Mouse (Mus musculus): ENCODE results near the gene CK137956. TPM values are rescaled to one million over a fixed set of nuclear protein-coding genes. Genes with fewer than 3 reads are reported as not detected.

Gene CK137956
- polyA plus RNA-seq, 1 experiment from 2014 or later: not detected

DNA sequence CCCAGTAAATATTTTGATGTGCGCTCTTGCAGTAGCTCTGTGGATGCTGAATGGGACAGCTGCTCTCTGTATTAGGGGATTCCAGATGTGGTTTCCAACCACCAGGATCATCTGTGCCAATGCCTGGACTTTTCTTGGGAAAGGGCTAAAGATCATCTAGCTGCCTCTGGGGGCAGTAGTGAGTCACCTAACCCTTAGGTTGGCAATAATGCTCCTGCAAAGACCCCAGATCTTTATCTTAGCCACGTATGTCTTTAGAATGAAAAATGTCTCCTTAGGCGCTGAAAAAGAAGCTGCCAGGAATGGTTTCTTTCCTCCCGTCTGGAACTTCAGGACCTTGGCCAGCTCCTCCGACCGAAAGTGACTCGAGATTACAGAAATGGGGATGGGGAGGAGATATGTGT, 731 bp downstream of the CK137956 start:
- Histone ChIP-seq H3K27ac (replicated peaks in 1 of 2; ENCODE audit: control insufficient read depth in 1 of 2, insufficient read depth in 1 of 2, low read depth in 2 of 2, low read length in 2 of 2) (no peak overlapping the region), H3K9ac (ENCODE audit: low read length) (no peak overlapping the region), H3K36me3 (ENCODE audit: control insufficient read depth, insufficient read depth, low read length) (no peaks in the 10 kb centered on the region), H3K4me2 (ENCODE audit: low read length) (no peak overlapping the region), H3K4me3 (ENCODE audit: control insufficient read depth in 1 of 2, insufficient read depth in 1 of 2, low read depth in 1 of 2, low read length in 2 of 2) (no peak overlapping the region), H3K27me3 (ENCODE audit: control insufficient read depth, insufficient read depth, low read length) (peaks cover 52% of the 10 kb centered on the region), H3K9me3 (ENCODE audit: control insufficient read depth, low read length) (no peaks in the 10 kb centered on the region), H3K4me1 (ENCODE audit: control insufficient read depth in 2 of 2, insufficient read depth in 2 of 2, low read length in 2 of 2) (no peaks in the 10 kb centered on the region)
- WGBS: 3% methylated on average over 7 of the region's 7 CpGs
- no peak for ATAC-seq (ENCODE audit: insufficient number of reproducible peaks, insufficient read depth, low FRiP score, low read depth)

GRCm38 (mm10) chr4:127969101-127969500, 1.6 kb downstream of the CK137956 start:
- Histone ChIP-seq H3K9me3 (ENCODE audit: control insufficient read depth, low read length) (no peaks in the 10 kb centered on the region), H3K4me1 (ENCODE audit: control insufficient read depth in 2 of 2, insufficient read depth in 2 of 2, low read length in 2 of 2) (no peaks in the 10 kb centered on the region), H3K9ac (ENCODE audit: low read length) (no peak overlapping the region), H3K27ac (replicated peaks in 1 of 2; ENCODE audit: control insufficient read depth in 1 of 2, insufficient read depth in 1 of 2, low read depth in 2 of 2, low read length in 2 of 2) (no peak overlapping the region), H3K4me2 (ENCODE audit: low read length) (no peak overlapping the region), H3K27me3 (ENCODE audit: control insufficient read depth, insufficient read depth, low read length) (peaks cover 52% of the 10 kb centered on the region), H3K36me3 (ENCODE audit: control insufficient read depth, insufficient read depth, low read length) (no peaks in the 10 kb centered on the region), H3K4me3 (ENCODE audit: control insufficient read depth in 1 of 2, insufficient read depth in 1 of 2, low read depth in 1 of 2, low read length in 2 of 2) (no peak overlapping the region)
- 6% methylated on average over 7 of the region's 7 CpGs for WGBS
- no peak for ATAC-seq (ENCODE audit: insufficient number of reproducible peaks, insufficient read depth, low FRiP score, low read depth)

DNA sequence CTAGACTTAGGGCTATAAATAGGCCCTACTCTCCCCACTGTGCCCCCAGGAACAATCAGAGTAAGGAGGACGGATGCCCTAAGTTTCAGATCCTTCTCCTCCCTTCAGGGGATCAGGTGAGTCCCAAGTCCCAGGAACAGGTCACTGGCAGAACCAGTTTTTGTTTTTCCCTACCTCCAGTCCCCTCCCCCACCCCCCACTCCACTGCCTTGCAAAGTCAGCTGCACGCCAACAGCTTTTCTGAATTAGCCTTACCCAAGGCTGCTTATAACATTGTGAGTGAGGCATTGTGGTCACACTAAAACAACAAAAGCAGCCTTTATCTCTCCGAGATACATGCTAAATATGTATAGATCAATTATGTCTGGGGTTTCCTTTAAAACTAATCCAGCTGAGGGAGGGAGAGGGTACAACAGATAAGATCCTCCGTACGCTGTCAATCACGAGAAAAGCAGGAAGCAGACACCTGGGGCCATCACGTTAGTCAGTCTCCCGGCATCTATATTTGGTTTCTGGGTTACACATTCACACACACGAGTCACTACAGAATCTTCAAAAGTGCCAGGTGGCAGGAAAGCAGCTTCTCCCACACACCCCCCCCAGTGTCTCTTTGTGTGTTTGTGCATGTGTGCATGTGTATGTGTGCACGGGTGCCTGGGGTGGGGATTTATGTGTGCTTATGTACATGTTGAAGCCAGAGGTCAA, 17.6 kb downstream of the CK137956 start:
- Histone ChIP-seq H3K27ac (replicated peaks in 1 of 2; ENCODE audit: control insufficient read depth in 1 of 2, insufficient read depth in 1 of 2, low read depth in 2 of 2, low read length in 2 of 2) (no peak overlapping the region), H3K27me3 (ENCODE audit: control insufficient read depth, insufficient read depth, low read length) (no peaks in the 10 kb centered on the region), H3K36me3 (ENCODE audit: control insufficient read depth, insufficient read depth, low read length) (no peaks in the 10 kb centered on the region), H3K4me2 (ENCODE audit: low read length) (no peak overlapping the region), H3K4me3 (ENCODE audit: control insufficient read depth in 1 of 2, insufficient read depth in 1 of 2, low read depth in 1 of 2, low read length in 2 of 2) (no peak overlapping the region), H3K9me3 (ENCODE audit: control insufficient read depth, low read length) (no peaks in the 10 kb centered on the region), H3K9ac (ENCODE audit: low read length) (no peak overlapping the region), H3K4me1 (ENCODE audit: control insufficient read depth in 2 of 2, insufficient read depth in 2 of 2, low read length in 2 of 2) (0 out of 4 replicates have a peak, but pooled peaks cover 0 to 2% of the 10 kb centered on the region in 2 experiments)
- WGBS: 28% methylated on average over 10 of the region's 10 CpGs
- no peak for ATAC-seq (ENCODE audit: insufficient number of reproducible peaks, insufficient read depth, low FRiP score, low read depth)

- 58% methylated on average over 2 of the region's 2 CpGs for WGBS
- Histone ChIP-seq H3K36me3 (ENCODE audit: control insufficient read depth, insufficient read depth, low read length) (no peaks in the 10 kb centered on the region), H3K27ac (replicated peaks in 1 of 2; ENCODE audit: control insufficient read depth in 1 of 2, insufficient read depth in 1 of 2, low read depth in 2 of 2, low read length in 2 of 2) (no peak overlapping the region), H3K4me3 (ENCODE audit: control insufficient read depth in 1 of 2, insufficient read depth in 1 of 2, low read depth in 1 of 2, low read length in 2 of 2) (no peak overlapping the region), H3K4me1 (ENCODE audit: control insufficient read depth in 2 of 2, insufficient read depth in 2 of 2, low read length in 2 of 2) (no peaks in the 10 kb centered on the region), H3K27me3 (ENCODE audit: control insufficient read depth, insufficient read depth, low read length) (no peaks in the 10 kb centered on the region), H3K9ac (ENCODE audit: low read length) (no peak overlapping the region), H3K4me2 (ENCODE audit: low read length) (no peak overlapping the region), H3K9me3 (ENCODE audit: control insufficient read depth, low read length) (no peaks in the 10 kb centered on the region)
- no peak for ATAC-seq (ENCODE audit: insufficient number of reproducible peaks, insufficient read depth, low FRiP score, low read depth)
Observed at GRCm38 (mm10) chr4:127947696-127948095, 23.1 kb downstream of the CK137956 start.

DNA sequence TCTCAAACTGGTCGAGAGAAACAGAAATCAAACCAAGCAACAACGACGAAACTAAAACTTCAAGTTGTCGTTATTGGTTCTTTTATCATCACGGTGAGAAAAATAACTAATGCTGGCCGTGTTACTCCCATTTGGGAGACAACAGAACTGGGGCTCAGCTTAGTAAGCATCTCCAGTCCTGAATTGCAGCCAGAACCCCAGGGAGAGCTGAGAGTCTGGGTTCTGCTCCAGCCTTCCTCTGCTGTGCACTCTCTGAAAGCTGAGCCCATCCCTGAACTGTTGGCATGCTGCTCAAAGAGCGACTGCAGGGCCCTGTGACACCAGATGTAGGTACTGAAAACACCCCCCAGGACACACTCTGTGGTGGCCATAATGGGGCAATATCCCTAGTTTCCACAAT, 33.3 kb downstream of the CK137956 start:
- Histone ChIP-seq H3K27me3 (ENCODE audit: control insufficient read depth, insufficient read depth, low read length) (no peaks in the 10 kb centered on the region), H3K36me3 (ENCODE audit: control insufficient read depth, insufficient read depth, low read length) (no peaks in the 10 kb centered on the region), H3K4me1 (ENCODE audit: control insufficient read depth in 2 of 2, insufficient read depth in 2 of 2, low read length in 2 of 2) (no peaks in the 10 kb centered on the region), H3K9ac (ENCODE audit: low read length) (no peak overlapping the region), H3K4me2 (ENCODE audit: low read length) (no peak overlapping the region), H3K4me3 (ENCODE audit: control insufficient read depth in 1 of 2, insufficient read depth in 1 of 2, low read depth in 1 of 2, low read length in 2 of 2) (no peak overlapping the region), H3K27ac (replicated peaks in 1 of 2; ENCODE audit: control insufficient read depth in 1 of 2, insufficient read depth in 1 of 2, low read depth in 2 of 2, low read length in 2 of 2) (no peak overlapping the region), H3K9me3 (ENCODE audit: control insufficient read depth, low read length) (no peaks in the 10 kb centered on the region)
- ATAC-seq (ENCODE audit: insufficient number of reproducible peaks, insufficient read depth, low FRiP score, low read depth): no peak
- WGBS: 81% methylated on average over 7 of the region's 7 CpGs

DNA sequence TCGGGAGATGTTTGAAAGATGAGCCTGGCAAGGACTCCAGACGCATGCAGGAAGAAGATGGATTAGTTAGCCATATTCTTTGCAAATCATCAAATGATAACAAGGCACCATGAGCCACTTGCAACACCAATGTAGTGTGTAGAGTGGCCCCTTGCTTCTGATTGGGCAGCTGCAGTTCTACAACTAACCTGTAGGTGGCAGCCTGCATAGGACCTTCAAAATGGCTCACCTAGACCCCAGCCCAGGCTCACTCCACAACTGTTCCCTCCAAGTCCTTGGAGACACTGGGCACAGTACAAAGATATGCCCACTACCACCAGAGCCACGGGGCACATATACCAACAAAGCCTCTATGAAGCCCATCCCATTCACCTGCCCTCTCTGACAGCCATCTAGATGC, 35.4 kb downstream of the CK137956 start:
- Histone ChIP-seq H3K4me3 (ENCODE audit: control insufficient read depth in 1 of 2, insufficient read depth in 1 of 2, low read depth in 1 of 2, low read length in 2 of 2) (no peak overlapping the region), H3K36me3 (ENCODE audit: control insufficient read depth, insufficient read depth, low read length) (no peaks in the 10 kb centered on the region), H3K27ac (replicated peaks in 1 of 2; ENCODE audit: control insufficient read depth in 1 of 2, insufficient read depth in 1 of 2, low read depth in 2 of 2, low read length in 2 of 2) (no peak overlapping the region), H3K4me1 (ENCODE audit: control insufficient read depth in 2 of 2, insufficient read depth in 2 of 2, low read length in 2 of 2) (no peaks in the 10 kb centered on the region), H3K27me3 (ENCODE audit: control insufficient read depth, insufficient read depth, low read length) (no peaks in the 10 kb centered on the region), H3K9me3 (ENCODE audit: control insufficient read depth, low read length) (no peaks in the 10 kb centered on the region), H3K4me2 (ENCODE audit: low read length) (no peak overlapping the region), H3K9ac (ENCODE audit: low read length) (no peak overlapping the region)
- WGBS: 41% methylated on average over 3 of the region's 3 CpGs
- ATAC-seq (ENCODE audit: insufficient number of reproducible peaks, insufficient read depth, low FRiP score, low read depth): no peak

DNA sequence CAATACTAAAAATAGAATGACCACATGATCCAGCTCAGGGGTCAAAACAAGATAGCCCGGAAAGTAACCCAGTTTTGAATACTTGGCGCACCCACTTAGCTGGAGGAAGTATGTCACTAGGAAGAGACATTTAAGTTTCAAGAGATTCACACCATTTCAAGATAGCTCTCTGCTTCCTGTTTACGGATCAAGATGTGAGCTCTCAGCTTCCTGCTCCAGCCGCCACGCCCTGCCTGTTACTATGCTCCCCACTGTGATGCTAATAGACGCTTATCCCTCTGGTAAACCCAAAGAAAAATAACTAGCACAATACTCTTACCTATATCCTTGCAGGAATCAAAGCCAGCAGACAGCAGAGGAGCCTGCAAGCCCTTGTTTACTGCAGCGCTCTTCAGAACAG, 57.2 kb downstream of the CK137956 start:
- Histone ChIP-seq H3K36me3 (ENCODE audit: control insufficient read depth, insufficient read depth, low read length) (no peaks in the 10 kb centered on the region), H3K9ac (ENCODE audit: low read length) (no peak overlapping the region), H3K27ac (replicated peaks in 1 of 2; ENCODE audit: control insufficient read depth in 1 of 2, insufficient read depth in 1 of 2, low read depth in 2 of 2, low read length in 2 of 2) (no peak overlapping the region), H3K4me1 (ENCODE audit: control insufficient read depth in 2 of 2, insufficient read depth in 2 of 2, low read length in 2 of 2) (no peaks in the 10 kb centered on the region), H3K27me3 (ENCODE audit: control insufficient read depth, insufficient read depth, low read length) (no peaks in the 10 kb centered on the region), H3K9me3 (ENCODE audit: control insufficient read depth, low read length) (no peaks in the 10 kb centered on the region), H3K4me3 (ENCODE audit: control insufficient read depth in 1 of 2, insufficient read depth in 1 of 2, low read depth in 1 of 2, low read length in 2 of 2) (no peak overlapping the region), H3K4me2 (ENCODE audit: low read length) (no peak overlapping the region)
- no peak for ATAC-seq (ENCODE audit: insufficient number of reproducible peaks, insufficient read depth, low FRiP score, low read depth)
- WGBS: 73% methylated on average over 7 of the region's 7 CpGs

GRCm38 (mm10) chr4:127907151-127907550, 63.6 kb downstream of the CK137956 start:
- Histone ChIP-seq H3K4me1 (ENCODE audit: control insufficient read depth in 2 of 2, insufficient read depth in 2 of 2, low read length in 2 of 2) (no peaks in the 10 kb centered on the region), H3K4me3 (ENCODE audit: control insufficient read depth in 1 of 2, insufficient read depth in 1 of 2, low read depth in 1 of 2, low read length in 2 of 2) (no peak overlapping the region), H3K27me3 (ENCODE audit: control insufficient read depth, insufficient read depth, low read length) (no peaks in the 10 kb centered on the region), H3K9ac (ENCODE audit: low read length) (no peak overlapping the region), H3K4me2 (ENCODE audit: low read length) (no peak overlapping the region), H3K36me3 (ENCODE audit: control insufficient read depth, insufficient read depth, low read length) (no peaks in the 10 kb centered on the region), H3K9me3 (ENCODE audit: control insufficient read depth, low read length) (no peaks in the 10 kb centered on the region), H3K27ac (replicated peaks in 1 of 2; ENCODE audit: control insufficient read depth in 1 of 2, insufficient read depth in 1 of 2, low read depth in 2 of 2, low read length in 2 of 2) (no peak overlapping the region)
- no peak for ATAC-seq (ENCODE audit: insufficient number of reproducible peaks, insufficient read depth, low FRiP score, low read depth)
- WGBS: 74% methylated on average over 8 of the region's 8 CpGs

Data from heart, embryonic 14.5 days (tissue).